Mouse (Mus musculus): ENCODE data around the gene Atp6v0d1. TPM values are rescaled to one million over a fixed set of nuclear protein-coding genes. Genes with fewer than 3 reads are reported as not detected.

Gene Atp6v0d1
- 112 and 125 TPM in 2 replicates for polyA plus RNA-seq (2021; fragmentation: Nextera tagmentation)
- long read RNA-seq, experiment 1, transcript Atp6v0d1-201 (8 exons, 1,629 nt), result major isoform, 104 of 157 reads
- long read RNA-seq, experiment 1, partial matches to known transcripts, result 46 of 157 reads
- long read RNA-seq, experiment 1, other reads (novel, unspliced or antisense), result 7 of 157 reads
- long read RNA-seq, experiment 2, transcript Atp6v0d1-201 (8 exons, 1,629 nt), result major isoform, 609 of 631 reads
- long read RNA-seq, experiment 2, partial matches to known transcripts, result 8 of 631 reads
- long read RNA-seq, experiment 2, other reads (novel, unspliced or antisense), result 14 of 631 reads

DNA sequence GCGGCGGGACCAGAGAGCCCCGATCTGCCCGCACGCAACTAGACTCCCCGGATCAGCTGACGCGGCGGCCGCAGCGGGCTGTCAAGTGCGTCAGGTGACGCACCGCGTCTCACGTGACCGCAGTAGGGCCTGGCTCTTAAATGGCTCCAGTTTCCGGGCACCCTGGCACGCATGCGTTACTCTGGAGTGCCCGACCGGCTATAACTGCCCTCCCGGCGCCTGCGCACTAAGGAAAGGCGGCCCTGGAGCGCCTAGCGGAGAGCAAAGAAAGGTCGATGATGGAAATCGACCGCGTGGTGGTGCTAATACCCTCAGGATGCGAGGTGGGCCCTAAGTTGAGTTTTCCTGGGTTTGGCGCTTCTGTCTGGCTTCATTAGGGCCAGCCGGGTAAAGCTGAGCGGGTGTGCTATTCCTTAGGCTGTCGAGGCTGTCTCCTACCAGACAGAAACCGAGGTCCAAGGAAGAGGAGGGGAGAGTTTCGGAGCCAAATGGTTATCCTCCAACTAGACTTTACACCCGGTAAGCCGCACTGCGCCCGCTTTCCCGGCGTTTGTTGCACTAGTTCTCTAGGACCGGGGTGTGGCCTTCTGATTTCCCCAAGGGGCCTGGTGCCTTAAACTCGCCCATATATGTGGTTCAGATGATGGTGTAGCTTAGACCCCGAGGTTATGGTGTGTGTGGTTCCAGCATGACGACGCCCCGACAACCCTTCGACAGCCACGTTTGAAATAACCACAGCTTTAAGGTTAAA lies at the start of gene Atp6v0d1:
TSS of gene Atp6v0d1 (minus strand) at position 96 of the 751 bp plus-strand sequence.

DNA sequence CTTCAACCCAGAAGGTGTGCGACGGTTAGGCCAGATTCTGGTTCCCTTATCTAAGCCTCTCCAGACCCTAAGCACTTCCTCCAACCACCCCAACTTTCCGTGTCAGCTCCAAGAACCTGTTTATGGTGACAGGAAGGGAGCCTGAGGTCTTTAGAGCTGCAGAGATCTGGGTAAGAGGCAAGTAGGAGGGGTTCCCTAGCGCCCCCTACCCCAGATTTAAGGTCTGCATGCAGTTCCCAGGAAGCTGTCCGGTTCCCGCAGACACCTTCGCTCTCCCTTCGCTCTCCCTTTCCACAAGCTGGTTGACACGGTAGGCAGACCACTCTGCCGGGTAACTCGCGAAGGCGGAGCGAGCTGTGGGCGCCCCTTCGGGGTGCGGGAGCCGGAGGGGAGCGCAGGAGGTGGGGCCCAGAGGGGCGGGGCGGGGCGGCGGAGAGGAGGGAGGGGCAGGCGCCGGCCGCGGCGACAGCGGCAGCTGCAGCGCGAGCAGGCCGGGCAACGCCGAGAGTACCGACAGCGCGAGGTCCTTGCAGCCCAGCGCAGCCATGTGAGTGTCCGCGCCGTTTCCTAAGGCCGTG lies 39.0 kb upstream of the Atp6v0d1 start, which contains the start of gene Ripor1:
TSS of gene Ripor1 (plus strand) at position 452 of the 578 bp plus-strand sequence.

DNA sequence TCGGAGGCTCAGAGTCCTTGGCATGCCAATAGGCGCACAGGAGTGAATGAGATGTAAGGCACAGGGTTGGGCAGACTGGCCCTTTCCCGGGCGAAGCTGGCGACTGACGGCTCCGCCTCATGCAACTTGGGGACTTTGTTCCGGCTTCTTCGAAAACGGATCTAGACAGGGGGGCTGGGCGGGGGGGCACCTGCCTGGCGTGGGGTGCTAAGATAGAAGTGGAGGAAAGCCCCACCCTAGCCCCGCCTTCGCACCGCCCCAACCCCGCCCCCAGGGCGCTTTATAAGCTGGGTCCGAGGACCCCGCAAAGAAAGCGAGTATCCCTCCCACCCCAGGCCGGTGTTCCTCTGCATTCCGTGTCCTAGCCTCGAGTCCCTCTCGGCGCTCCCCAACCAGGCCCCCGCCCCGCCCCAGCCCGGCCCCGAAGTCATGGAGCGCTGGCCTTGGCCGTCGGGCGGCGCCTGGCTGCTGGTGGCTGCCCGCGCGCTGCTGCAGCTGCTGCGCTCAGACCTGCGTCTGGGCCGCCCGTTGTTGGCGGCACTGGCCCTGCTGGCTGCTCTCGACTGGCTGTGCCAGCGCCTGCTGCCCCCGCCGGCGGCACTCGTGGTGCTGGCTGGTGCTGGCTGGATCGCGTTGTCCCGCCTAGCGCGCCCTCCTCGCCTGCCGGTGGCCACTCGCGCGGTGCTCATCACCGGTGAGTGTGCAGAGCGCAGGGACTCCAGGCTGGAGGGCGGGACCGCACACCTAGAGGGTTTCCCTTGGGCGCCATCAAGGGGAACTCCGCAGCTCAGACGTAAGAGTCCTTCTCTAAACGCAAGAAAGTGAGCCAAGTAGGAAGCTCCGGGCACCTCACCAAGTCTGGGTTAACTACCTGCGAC lies 47.2 kb downstream of the Atp6v0d1 start, which contains the start of gene Hsd11b2:
TSS of gene Hsd11b2 (plus strand) at position 320 of the 878 bp plus-strand sequence.

DNA sequence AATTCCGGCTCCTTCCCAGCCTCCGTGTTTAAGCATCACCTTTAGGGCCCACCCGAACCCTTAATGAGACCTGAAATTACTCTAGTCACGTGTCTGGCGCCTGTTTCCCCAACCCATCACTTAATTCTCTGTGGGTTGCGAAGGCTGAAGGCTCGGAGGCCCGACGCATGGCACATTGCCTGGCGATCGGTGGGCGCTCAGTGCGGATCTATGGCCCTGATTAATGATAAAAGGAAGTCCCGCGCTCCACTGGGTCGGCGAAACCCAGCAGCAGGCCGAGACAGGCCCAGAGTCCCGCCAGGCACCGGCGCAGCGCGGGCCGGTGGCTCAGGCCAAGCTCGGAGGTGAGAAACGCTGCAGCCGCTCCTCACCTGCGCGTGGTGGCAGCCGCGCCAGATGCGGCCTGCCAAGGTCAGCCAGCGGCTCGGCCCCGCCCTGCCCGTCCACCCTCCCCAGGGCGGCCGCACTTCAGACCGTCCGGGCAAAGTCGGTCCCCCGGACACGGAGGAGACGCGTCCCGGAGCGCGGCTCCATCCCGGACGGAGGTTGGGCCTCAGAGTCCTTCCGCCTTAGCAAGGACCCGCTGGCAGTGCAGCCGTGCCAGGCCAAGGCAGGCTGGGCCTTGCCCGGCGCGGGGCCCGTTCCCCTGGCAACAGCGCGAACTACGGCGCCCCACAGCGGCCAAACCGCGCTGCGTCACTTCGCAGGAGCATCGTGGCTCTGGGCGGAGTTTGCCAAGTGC lies 69.2 kb downstream of the Atp6v0d1 start, which contains the start of gene Zdhhc1:
TSS of gene Zdhhc1 (minus strand) at position 464 of the 742 bp plus-strand sequence.

Small RNA genes lying within 50 kb of the gene (microRNA-seq; reads per million reads assigned to microRNA genes)
- 0.64 reads per million for gene Mir1966

Other genes starting within 250 kb of the Atp6v0d1 start
- 0.88 and 1.2 TPM in 2 replicates for gene Lrrc29, start 239.8 kb downstream of the Atp6v0d1 start, polyA plus RNA-seq (2021; fragmentation: Nextera tagmentation)
- 98.7 and 116 TPM in 2 replicates for gene Tmem208, start 239.7 kb downstream of the Atp6v0d1 start, polyA plus RNA-seq (2021; fragmentation: Nextera tagmentation)
- gene Fhod1, start 218.1 kb downstream of the Atp6v0d1 start, polyA plus RNA-seq (2021; fragmentation: Nextera tagmentation), result 0.04 and 0.34 TPM in 2 replicates
- 1.4 and 1.7 TPM in 2 replicates for gene Slc9a5, start 217.2 kb downstream of the Atp6v0d1 start, polyA plus RNA-seq (2021; fragmentation: Nextera tagmentation)
- gene Plekhg4, start 192.8 kb downstream of the Atp6v0d1 start, polyA plus RNA-seq (2021; fragmentation: Nextera tagmentation), result 0.11 TPM in 1 of 2 replicates, not detected in the other
- not detected in 2 replicates for gene Kctd19, start 152.5 kb downstream of the Atp6v0d1 start, polyA plus RNA-seq (2021; fragmentation: Nextera tagmentation)
- gene Lrrc36, start 152.5 kb downstream of the Atp6v0d1 start, polyA plus RNA-seq (2021; fragmentation: Nextera tagmentation), result 0.36 and 0.43 TPM in 2 replicates
- 45.8 and 47.2 TPM in 2 replicates for gene Tppp3, start 94.5 kb downstream of the Atp6v0d1 start, polyA plus RNA-seq (2021; fragmentation: Nextera tagmentation)
- 18.5 and 23.0 TPM in 2 replicates for gene Zdhhc1, start 69.1 kb downstream of the Atp6v0d1 start, polyA plus RNA-seq (2021; fragmentation: Nextera tagmentation)
- not detected in 2 replicates for gene Hsd11b2, start 47.3 kb downstream of the Atp6v0d1 start, polyA plus RNA-seq (2021; fragmentation: Nextera tagmentation)
- gene Ripor1, start 39.2 kb upstream of the Atp6v0d1 start, polyA plus RNA-seq (2021; fragmentation: Nextera tagmentation), result 44.1 and 57.0 TPM in 2 replicates
- 13.1 and 14.2 TPM in 2 replicates for gene Ctcf, start 70.5 kb upstream of the Atp6v0d1 start, polyA plus RNA-seq (2021; fragmentation: Nextera tagmentation)
- gene Agrp, start 71.3 kb upstream of the Atp6v0d1 start, polyA plus RNA-seq (2021; fragmentation: Nextera tagmentation), result 0.40 and 0.55 TPM in 2 replicates
- 20.9 and 32.8 TPM in 2 replicates for gene Carmil2, start 120.2 kb upstream of the Atp6v0d1 start, polyA plus RNA-seq (2021; fragmentation: Nextera tagmentation)
- 32.5 and 41.3 TPM in 2 replicates for gene Acd, start 135.1 kb upstream of the Atp6v0d1 start, polyA plus RNA-seq (2021; fragmentation: Nextera tagmentation)
- 67.5 and 73.3 TPM in 2 replicates for gene Pard6a, start 135.1 kb upstream of the Atp6v0d1 start, polyA plus RNA-seq (2021; fragmentation: Nextera tagmentation)
- gene 4933405L10Rik, start 141.6 kb upstream of the Atp6v0d1 start, polyA plus RNA-seq (2021; fragmentation: Nextera tagmentation), result 0.18 and 0.19 TPM in 2 replicates
- gene Enkd1, start 142.2 kb upstream of the Atp6v0d1 start, polyA plus RNA-seq (2021; fragmentation: Nextera tagmentation), result 5.8 and 6.3 TPM in 2 replicates
- gene Gfod2, start 192.6 kb upstream of the Atp6v0d1 start, polyA plus RNA-seq (2021; fragmentation: Nextera tagmentation), result 18.4 and 20.8 TPM in 2 replicates

All from layer of hippocampus, adult 6 months (tissue).